Mouse (Mus musculus) MEL (cell line): Measurements from ENCODE around the gene Cry2.

Source experiments
- CHD1 ChIP-seq: IDR thresholded peaks from 2 replicates; pipeline ENCODE4 v1.6.1; 2012; ENCODE audit warnings: low read depth, mild to moderate bottlenecking, inconsistent platforms, low read length, improper control_type of control experiment
- CTCF ChIP-seq, 3 experiments: IDR thresholded peaks in 2 of 3; conservative IDR thresholded peaks in 1 of 3; 2 replicates each; pipeline ENCODE4 v1.5.1; 2011 to 2012; ENCODE audit warnings: low read length in 3 of 3, low read depth in 2 of 3, mild to moderate bottlenecking in 2 of 3, improper control_type of control experiment in 1 of 3, inconsistent platforms in 1 of 3, mixed read lengths in 1 of 3, moderate library complexity in 1 of 3; ENCODE audit not compliant: control insufficient read depth in 1 of 3, insufficient read depth in 1 of 3, poor library complexity in 1 of 3, severe bottlenecking in 1 of 3
- EP300 ChIP-seq, 2 experiments: IDR thresholded peaks; 2 replicates each; pipeline ENCODE4 v1.6.1; 2011; ENCODE audit warnings: improper control_type of control experiment in 2 of 2, low read length in 2 of 2, low read depth in 1 of 2, mild to moderate bottlenecking in 1 of 2

DNA sequence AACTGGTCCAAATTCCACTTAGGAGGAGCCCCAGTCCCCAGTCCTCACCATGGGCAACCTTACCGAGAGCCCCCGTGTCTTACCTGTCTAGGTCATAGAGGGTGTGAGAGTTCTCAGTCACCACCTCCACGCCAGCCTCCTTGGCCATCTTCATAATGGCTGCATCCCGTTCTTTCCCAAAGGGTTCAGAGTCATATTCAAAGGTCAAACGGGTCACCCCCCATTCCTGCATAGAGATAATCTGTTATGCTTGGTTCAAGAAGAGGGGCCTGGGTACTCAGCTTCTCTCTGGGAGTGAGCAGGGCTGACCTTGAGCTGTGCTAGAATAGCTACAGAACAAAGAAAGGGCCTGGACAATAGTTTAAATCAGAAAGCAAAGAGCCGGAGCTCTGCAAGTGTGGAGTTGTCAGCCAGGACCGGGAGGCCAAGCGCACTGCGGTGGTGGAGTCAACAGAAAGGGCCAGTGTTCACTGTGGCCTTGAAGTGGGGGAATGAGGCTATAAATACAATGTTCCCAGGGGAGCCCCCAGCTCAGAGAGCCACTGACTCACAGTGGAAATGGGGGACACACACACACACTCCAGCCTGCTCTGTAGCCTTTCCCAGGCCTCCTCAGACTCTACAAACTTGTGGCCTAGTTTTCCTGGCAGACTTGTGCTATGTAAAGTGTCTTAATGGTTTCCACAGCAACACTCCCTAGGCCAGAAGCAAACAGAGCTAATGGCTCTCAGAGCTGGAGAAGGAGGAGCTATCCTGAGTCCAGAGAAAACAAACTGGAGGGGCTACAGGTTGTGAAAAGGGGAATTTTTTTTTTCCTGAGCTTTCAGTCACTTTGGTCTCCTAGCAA is 9.2 kb downstream of the Cry2 start:
- TF ChIP-seq CTCF (IDR thresholded peaks at IDR 0.05 in 2 of 3, conservative IDR thresholded peaks at IDR 0.05 in 1 of 3; ENCODE audit: control insufficient read depth in 1 of 3, insufficient read depth in 1 of 3, low read depth in 2 of 3, low read length in 3 of 3, poor library complexity in 1 of 3, severe bottlenecking in 1 of 3) (no peak), CHD1 (no peak), EP300 (IDR thresholded peaks at IDR 0.05; ENCODE audit: low read depth in 1 of 2, low read length in 2 of 2) (no peak)
